Mouse (Mus musculus): Measurements from ENCODE around the gene Map2k4. TPM values are rescaled to one million over a fixed set of nuclear protein-coding genes. Genes with fewer than 3 reads are reported as not detected.

Gene Map2k4
- 21.7 and 23.6 TPM in 2 replicates for polyA plus RNA-seq (2015; fragmentation: Nextera tagmentation; extraction: Ambion mirVana)

DNA sequence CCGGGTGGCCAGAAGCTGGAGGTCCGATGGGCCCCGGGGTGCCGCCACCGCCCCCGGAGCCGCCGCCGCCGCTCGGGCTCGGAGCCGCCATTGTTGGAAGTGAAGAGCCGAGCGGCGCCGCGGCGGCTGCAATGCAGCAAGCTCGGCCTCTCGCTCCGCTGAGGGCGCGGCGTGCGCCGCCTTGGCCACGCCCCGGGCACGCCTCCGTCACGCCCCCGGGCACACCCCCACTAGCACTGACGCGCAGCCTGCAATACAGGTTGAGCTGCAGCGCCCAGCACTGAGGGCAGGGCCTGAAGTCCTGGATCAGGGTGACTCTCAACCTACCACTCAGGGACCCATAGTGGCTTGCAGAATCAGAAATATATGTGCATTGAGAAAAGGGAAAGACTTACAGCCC lies at the start of gene Map2k4:
Map2k4 (minus strand) TSS at position 144 of the 400 bp plus-strand sequence.
- peak within 1 kb of the TSS; percentile 74 for H3K4me2 ChIP-seq (ENCODE audit: low read depth, low read length)
- WGBS (ENCODE audit: insufficient replicate concordance) = 6% methylated on average over 31 of the region's 36 CpGs
- H3K4me1 ChIP-seq (ENCODE audit: insufficient read depth) = peaks cover 14% of the 10 kb centered on the region
- peak; percentile 99 for ATAC-seq
- peak within 1 kb of the TSS; percentile 90 for H3K27ac ChIP-seq (ENCODE audit: low read depth)
- H3K4me3 ChIP-seq (ENCODE audit: low read depth, low read length) = peak within 1 kb of the TSS; percentile 91
- no peaks in the 10 kb centered on the region for H3K9me3 ChIP-seq (ENCODE audit: low read length)
- H3K9ac ChIP-seq (replicated peaks) = peak within 1 kb of the TSS; percentile 96
- no peaks in the 10 kb centered on the region for H3K27me3 ChIP-seq (ENCODE audit: insufficient read depth, low read length)
- no peaks in the 10 kb centered on the region for H3K36me3 ChIP-seq (replicated peaks; ENCODE audit: insufficient read depth, low read length)
- peak; percentile 97 for DNase-seq
- TF ChIP-seq EP300 (IDR thresholded peaks at IDR 0.05; ENCODE audit: low read depth) (no peak), CTCF (IDR thresholded peaks at IDR 0.05; ENCODE audit: low read depth) (no peak)

- H3K27ac ChIP-seq (ENCODE audit: low read depth) = no peak overlapping the region
- TF ChIP-seq EP300 (IDR thresholded peaks at IDR 0.05; ENCODE audit: low read depth) (no peak), CTCF (IDR thresholded peaks at IDR 0.05; ENCODE audit: low read depth) (no peak)
- H3K4me2 ChIP-seq (ENCODE audit: low read depth, low read length) = no peak overlapping the region
- H3K36me3 ChIP-seq (replicated peaks; ENCODE audit: insufficient read depth, low read length) = peaks cover 52% of the 10 kb centered on the region
- H3K4me1 ChIP-seq (ENCODE audit: insufficient read depth) = no peaks in the 10 kb centered on the region
- DNase-seq = peak; percentile 24
- no peak for ATAC-seq
- no peaks in the 10 kb centered on the region for H3K27me3 ChIP-seq (ENCODE audit: insufficient read depth, low read length)
- H3K9me3 ChIP-seq (ENCODE audit: low read length) = no peaks in the 10 kb centered on the region
- WGBS (ENCODE audit: insufficient replicate concordance) = 84% methylated on average over 3 of the region's 3 CpGs
- H3K4me3 ChIP-seq (ENCODE audit: low read depth, low read length) = no peak overlapping the region
- H3K9ac ChIP-seq (replicated peaks) = no peak overlapping the region
These were observed 36.5 kb upstream of the Map2k4 start for GRCm38 (mm10) chr11:65824556-65824955.

DNA sequence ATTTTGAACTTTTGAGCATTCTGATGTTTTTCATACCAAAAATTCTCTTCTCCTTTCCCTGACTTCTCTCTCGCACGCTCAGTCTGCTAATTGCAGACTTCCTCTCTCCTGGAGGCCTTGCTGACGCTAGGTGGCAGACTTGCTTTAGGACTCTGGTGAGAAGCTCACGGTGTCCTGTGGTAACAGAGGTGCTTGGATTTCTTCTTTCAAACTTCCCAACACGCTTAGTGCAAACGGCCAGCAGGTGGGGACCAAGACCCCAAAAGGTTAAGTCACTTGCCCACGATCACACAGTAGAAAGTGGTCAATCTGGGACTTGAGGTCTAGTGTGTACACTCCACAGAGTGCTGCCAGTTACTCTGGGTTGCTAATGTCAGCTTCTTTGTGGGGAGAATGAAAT lies 32.8 kb upstream of the Map2k4 start:
- ATAC-seq = no peak
- no peak overlapping the region for H3K4me2 ChIP-seq (ENCODE audit: low read depth, low read length)
- H3K4me3 ChIP-seq (ENCODE audit: low read depth, low read length) = no peak overlapping the region
- peak; percentile 79 for TF ChIP-seq CTCF (IDR thresholded peaks at IDR 0.05; ENCODE audit: low read depth)
- no peak for TF ChIP-seq EP300 (IDR thresholded peaks at IDR 0.05; ENCODE audit: low read depth)
- H3K4me1 ChIP-seq (ENCODE audit: insufficient read depth) = no peaks in the 10 kb centered on the region
- peaks cover 49% of the 10 kb centered on the region for H3K36me3 ChIP-seq (replicated peaks; ENCODE audit: insufficient read depth, low read length)
- no peak overlapping the region for H3K9ac ChIP-seq (replicated peaks)
- no peak overlapping the region for H3K27ac ChIP-seq (ENCODE audit: low read depth)
- 28% methylated on average over 7 of the region's 7 CpGs for WGBS (ENCODE audit: insufficient replicate concordance)
- H3K9me3 ChIP-seq (ENCODE audit: low read length) = no peaks in the 10 kb centered on the region
- no peaks in the 10 kb centered on the region for H3K27me3 ChIP-seq (ENCODE audit: insufficient read depth, low read length)
- peak; percentile 63 for DNase-seq

DNA sequence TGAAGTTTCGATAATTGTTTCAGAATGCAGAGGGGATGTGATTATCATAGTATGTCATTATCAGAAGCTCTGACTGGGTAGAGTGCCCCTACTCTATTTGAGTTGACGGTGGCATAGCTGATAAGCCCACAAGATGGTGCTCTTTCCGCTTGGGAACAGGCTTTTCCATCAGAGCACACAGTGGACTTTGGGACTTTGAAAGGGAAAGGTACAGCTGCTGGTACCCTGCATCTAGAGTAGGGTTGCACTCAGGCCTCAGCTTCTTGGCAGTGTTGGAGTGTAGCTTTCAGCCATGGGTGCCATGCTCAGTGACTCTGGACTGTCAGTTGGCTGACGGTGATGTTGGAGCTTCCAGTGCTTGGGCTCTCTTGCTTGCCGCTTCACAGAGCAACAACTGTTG lies 32.2 kb upstream of the Map2k4 start:
- Histone ChIP-seq H3K27me3 (ENCODE audit: insufficient read depth, low read length) (no peaks in the 10 kb centered on the region), H3K27ac (ENCODE audit: low read depth) (no peak overlapping the region), H3K36me3 (replicated peaks; ENCODE audit: insufficient read depth, low read length) (peaks cover 51% of the 10 kb centered on the region), H3K9ac (replicated peaks) (no peak overlapping the region), H3K4me1 (ENCODE audit: insufficient read depth) (no peaks in the 10 kb centered on the region), H3K4me3 (ENCODE audit: low read depth, low read length) (no peak overlapping the region), H3K4me2 (ENCODE audit: low read depth, low read length) (no peak overlapping the region), H3K9me3 (ENCODE audit: low read length) (no peaks in the 10 kb centered on the region)
- DNase-seq (no peak), ATAC-seq (no peak)
- 77% methylated on average over 5 of the region's 5 CpGs for WGBS (ENCODE audit: insufficient replicate concordance)
- TF ChIP-seq EP300 (IDR thresholded peaks at IDR 0.05; ENCODE audit: low read depth) = no peak
- peak; percentile 38; the same call in 1 of the 2 replicates for TF ChIP-seq CTCF (IDR thresholded peaks at IDR 0.05; ENCODE audit: low read depth)

DNA sequence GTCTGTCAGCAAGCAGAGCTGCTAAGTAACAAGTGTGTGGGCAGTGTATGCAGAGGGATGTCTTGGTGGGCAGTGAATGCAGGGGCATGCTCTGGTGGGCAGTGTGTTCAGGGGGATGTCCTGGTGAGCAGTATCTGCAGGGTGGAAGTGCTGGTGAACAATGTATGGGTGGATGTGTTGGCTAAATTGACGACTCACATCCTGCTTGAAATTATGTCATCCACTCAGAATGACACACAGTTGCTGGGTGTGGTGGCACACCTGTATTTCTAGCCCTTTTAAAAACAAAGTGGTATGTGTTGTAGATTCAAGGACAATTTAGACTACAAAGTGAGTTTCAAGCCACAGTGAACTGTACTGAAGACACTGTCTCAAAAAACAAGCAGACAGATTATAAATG lies 30.1 kb upstream of the Map2k4 start:
- Histone ChIP-seq H3K9me3 (ENCODE audit: low read length) (no peaks in the 10 kb centered on the region), H3K9ac (replicated peaks) (no peak overlapping the region), H3K4me3 (ENCODE audit: low read depth, low read length) (no peak overlapping the region), H3K36me3 (replicated peaks; ENCODE audit: insufficient read depth, low read length) (peaks cover 55% of the 10 kb centered on the region), H3K27me3 (ENCODE audit: insufficient read depth, low read length) (no peaks in the 10 kb centered on the region), H3K4me1 (ENCODE audit: insufficient read depth) (no peaks in the 10 kb centered on the region), H3K4me2 (ENCODE audit: low read depth, low read length) (no peak overlapping the region), H3K27ac (ENCODE audit: low read depth) (no peak overlapping the region)
- TF ChIP-seq CTCF (IDR thresholded peaks at IDR 0.05; ENCODE audit: low read depth) = no peak
- no peak for TF ChIP-seq EP300 (IDR thresholded peaks at IDR 0.05; ENCODE audit: low read depth)
- 51% methylated on average over 1 of the region's 1 CpGs for WGBS (ENCODE audit: insufficient replicate concordance)
- DNase-seq = no peak
- no peak for ATAC-seq

DNA sequence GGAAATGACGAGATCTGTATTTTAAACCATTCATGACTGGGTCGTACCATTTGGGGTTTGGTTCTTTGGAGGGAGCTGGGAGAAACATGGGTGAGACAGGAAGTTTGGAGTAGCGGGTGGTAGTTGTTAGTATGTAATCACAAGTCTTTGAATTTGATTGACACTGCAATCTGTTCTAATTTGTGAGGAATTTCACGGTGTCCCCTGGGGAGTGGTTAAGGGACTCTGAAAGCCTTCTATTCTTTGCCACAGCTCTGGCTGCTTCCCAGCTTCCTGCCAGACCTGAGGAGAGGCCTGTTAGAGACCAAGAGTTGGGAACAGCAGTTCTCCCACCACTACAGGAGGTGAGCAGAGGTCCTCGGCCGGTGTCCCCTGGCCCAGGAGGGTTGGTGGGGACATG lies 28.1 kb upstream of the Map2k4 start:
- H3K4me2 ChIP-seq (ENCODE audit: low read depth, low read length) = no peak overlapping the region
- TF ChIP-seq EP300 (IDR thresholded peaks at IDR 0.05; ENCODE audit: low read depth) (no peak), CTCF (IDR thresholded peaks at IDR 0.05; ENCODE audit: low read depth) (no peak)
- H3K9ac ChIP-seq (replicated peaks) = no peak overlapping the region
- 86% methylated on average over 6 of the region's 6 CpGs for whole genome bisulfite sequencing (ENCODE audit: insufficient replicate concordance)
- no peaks in the 10 kb centered on the region for H3K9me3 ChIP-seq (ENCODE audit: low read length)
- DNase-seq (no peak), ATAC-seq (no peak)
- H3K27ac ChIP-seq (ENCODE audit: low read depth) = no peak overlapping the region
- peaks cover 38% of the 10 kb centered on the region for H3K36me3 ChIP-seq (replicated peaks; ENCODE audit: insufficient read depth, low read length)
- no peak overlapping the region for H3K4me3 ChIP-seq (ENCODE audit: low read depth, low read length)
- no peaks in the 10 kb centered on the region for H3K4me1 ChIP-seq (ENCODE audit: insufficient read depth)
- no peaks in the 10 kb centered on the region for H3K27me3 ChIP-seq (ENCODE audit: insufficient read depth, low read length)

GRCm38 (mm10) chr11:65814381-65814780 lies 26.3 kb upstream of the Map2k4 start:
- Histone ChIP-seq H3K27me3 (ENCODE audit: insufficient read depth, low read length) (no peaks in the 10 kb centered on the region), H3K4me3 (ENCODE audit: low read depth, low read length) (no peak overlapping the region), H3K27ac (ENCODE audit: low read depth) (no peak overlapping the region), H3K9ac (replicated peaks) (no peak overlapping the region), H3K4me1 (ENCODE audit: insufficient read depth) (no peaks in the 10 kb centered on the region), H3K9me3 (ENCODE audit: low read length) (no peaks in the 10 kb centered on the region), H3K4me2 (ENCODE audit: low read depth, low read length) (no peak overlapping the region), H3K36me3 (replicated peaks; ENCODE audit: insufficient read depth, low read length) (peaks cover 32% of the 10 kb centered on the region)
- no peak for TF ChIP-seq CTCF (IDR thresholded peaks at IDR 0.05; ENCODE audit: low read depth)
- DNase-seq (no peak), ATAC-seq (no peak)
- WGBS (ENCODE audit: insufficient replicate concordance) = 89% methylated on average over 9 of the region's 9 CpGs
